Mouse (Mus musculus) embryonic facial prominence, embryonic 15.5 days (tissue): ENCODE data around the gene Dnal1. TPM values are rescaled to one million over a fixed set of nuclear protein-coding genes. Genes with fewer than 3 reads are reported as not detected.

ENCODE experiments used
- ATAC-seq: fragments of 200-750 bp; cut with Nextera tagmentation; 2 replicates; pipeline ENCODE4 v1.8.0; 2017; ENCODE audit warnings: low read depth, moderate TSS enrichment; ENCODE audit not compliant: insufficient number of reproducible peaks, low FRiP score, low TSS enrichment
- H3K27ac ChIP-seq: fragments of 300-500 bp; sonication (generic); replicated peaks from 2 replicates; pipeline ENCODE4 v1.5.1; 2015; ENCODE audit warnings: mild to moderate bottlenecking, inconsistent platforms
- H3K27me3 ChIP-seq: fragments of 300-500 bp; sonication (generic); 2 replicates; pipeline ENCODE4 v1.6.1; 2015; ENCODE audit warnings: inconsistent platforms
- H3K36me3 ChIP-seq: fragments of 300-500 bp; sonication (generic); 2 replicates; pipeline ENCODE4 v1.6.1; 2015; ENCODE audit warnings: mild to moderate bottlenecking, inconsistent platforms
- H3K4me1 ChIP-seq: fragments of 300-500 bp; sonication (generic); 2 replicates; pipeline ENCODE4 v1.6.1; 2015; ENCODE audit warnings: inconsistent platforms
- H3K4me2 ChIP-seq: fragments of 300-500 bp; sonication (generic); replicated peaks from 2 replicates; pipeline ENCODE4 v1.6.1; 2015; ENCODE audit warnings: mild to moderate bottlenecking, inconsistent platforms
- H3K4me3 ChIP-seq: fragments of 300-500 bp; sonication (generic); replicated peaks from 2 replicates; pipeline ENCODE4 v1.5.1; 2015; ENCODE audit warnings: mild to moderate bottlenecking, inconsistent platforms
- H3K9ac ChIP-seq: fragments of 300-500 bp; sonication (generic); 2 replicates; pipeline ENCODE4 v1.6.1; 2015; ENCODE audit warnings: inconsistent platforms
- H3K9me3 ChIP-seq: fragments of 300-500 bp; sonication (generic); replicated peaks from 2 replicates; pipeline ENCODE4 v1.6.1; 2016; ENCODE audit warnings: inconsistent platforms
- WGBS: fragments of 180-500 bp; shearing (Covaris S2); methylation state at CpG from one replicate; pipeline ENCODE4 v1.1.7; 2015; 5-methylcytosine and 5-hydroxymethylcytosine counted together
- polyA plus RNA-seq: library from polyadenylated mRNA; unstranded; fragments of >200 nt; fragmentation: Nextera tagmentation; extraction: Ambion mirVana; gene quantifications from 2 replicates; pipeline ENCODE4 v1.2.1, GENCODE M21; 2015

Dnal1 gene
- polyA plus RNA-seq, 1 experiment from 2014 or later: 6.0 TPM

DNA sequence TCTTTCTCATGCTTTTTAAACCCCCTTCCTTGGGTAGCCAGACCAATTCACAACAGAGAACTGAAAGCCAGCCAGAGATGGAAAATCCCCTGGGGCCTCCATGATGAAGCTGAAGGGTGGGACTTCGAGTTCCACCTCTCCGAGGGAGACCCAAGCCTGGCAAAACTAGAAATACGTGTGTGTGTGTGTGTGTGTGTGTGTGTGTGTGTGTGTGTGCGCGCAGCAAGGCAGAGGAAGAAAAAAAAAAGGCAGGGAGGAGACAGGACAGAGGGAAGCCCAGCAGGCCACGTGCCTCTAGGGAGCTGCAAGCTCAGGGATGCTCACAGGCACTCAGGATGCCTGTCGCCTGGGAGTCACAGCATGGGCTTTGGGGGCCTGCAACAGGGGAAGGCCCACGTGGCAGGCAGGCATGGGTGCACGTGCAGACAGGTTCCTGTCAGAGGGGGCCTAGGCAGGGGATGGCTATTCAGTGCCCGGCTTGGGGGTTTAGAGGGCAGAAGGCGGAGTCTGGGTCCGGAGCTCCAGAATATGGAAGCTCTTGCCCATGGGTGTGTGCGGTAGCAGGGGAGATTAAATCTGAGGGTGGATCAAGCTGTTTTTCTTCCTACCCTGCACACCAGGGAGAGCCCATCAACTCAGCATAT lies 62.1 kb downstream of the Dnal1 start:
- Histone ChIP-seq H3K27me3 (no peaks in the 10 kb centered on the region), H3K9me3 (no peaks in the 10 kb centered on the region), H3K4me3 (peak overlapping the region; percentile 48), H3K27ac (peak overlapping the region; percentile 97), H3K36me3 (peaks cover 26% of the 10 kb centered on the region), H3K4me1 (peaks cover 85% of the 10 kb centered on the region), H3K4me2 (peak overlapping the region; percentile 69), H3K9ac (peak overlapping the region; percentile 39; the same call in 1 of the 2 replicates)
- WGBS: 8% methylated on average over 13 of the region's 13 CpGs
- ATAC-seq: 0 out of 2 replicates have a peak, but pooled peaks have one; percentile 22

DNA sequence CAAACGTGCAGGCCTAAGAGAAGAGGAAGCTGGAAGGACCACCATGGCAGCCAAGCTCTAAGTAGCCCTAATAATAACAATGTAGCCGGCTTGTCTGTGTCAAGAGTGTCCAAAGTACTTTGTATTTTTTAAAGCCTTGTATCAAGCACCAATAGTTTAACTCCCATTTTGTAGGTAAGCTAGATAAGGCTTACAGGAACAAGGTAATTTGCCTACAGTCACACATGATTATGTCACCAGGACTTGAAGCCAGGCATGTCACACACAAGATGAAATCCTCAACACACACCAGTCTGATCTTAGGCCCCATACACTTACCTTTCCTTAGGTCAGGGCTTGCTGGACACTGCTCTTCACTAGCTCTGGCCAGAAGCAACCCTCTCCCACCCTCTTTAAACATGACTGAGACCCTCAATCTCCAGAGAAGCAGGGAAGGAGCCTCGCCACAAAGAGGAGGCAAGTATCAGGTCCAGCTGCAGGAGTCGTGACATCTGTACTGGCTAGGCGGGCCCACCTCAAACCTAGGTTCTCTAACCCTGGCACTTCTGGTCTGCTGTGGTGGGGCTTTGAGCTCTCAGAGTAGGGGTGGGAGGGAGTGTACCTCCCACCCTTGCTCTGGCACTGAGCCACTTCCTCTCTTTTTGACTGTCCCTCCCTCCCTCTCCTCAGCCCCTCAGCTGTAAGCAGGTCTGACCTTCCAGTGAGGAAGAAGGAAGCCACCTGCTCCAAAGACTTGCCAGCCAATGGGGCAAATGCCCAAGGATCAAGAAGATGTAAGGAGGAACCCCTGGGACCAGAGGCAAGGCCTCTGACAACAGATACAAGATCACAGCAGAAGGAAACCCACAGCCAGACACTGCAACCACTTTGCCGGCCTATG lies 63.0 kb downstream of the Dnal1 start:
- WGBS: 41% methylated on average over 6 of the region's 6 CpGs
- H3K4me3 ChIP-seq: 0 out of 2 replicates have a peak overlapping the region, but pooled peaks have one; percentile 48
- H3K36me3 ChIP-seq: peaks cover 17% of the 10 kb centered on the region
- peak overlapping the region; percentile 69 for H3K4me2 ChIP-seq
- H3K27me3 ChIP-seq: no peaks in the 10 kb centered on the region
- H3K4me1 ChIP-seq: peaks cover 94% of the 10 kb centered on the region
- H3K27ac ChIP-seq: peak overlapping the region; percentile 97
- no peak for ATAC-seq
- H3K9ac ChIP-seq: no peak overlapping the region
- no peaks in the 10 kb centered on the region for H3K9me3 ChIP-seq

GRCm38 (mm10) chr12:84178052-84178451 lies 63.9 kb downstream of the Dnal1 start:
- Histone ChIP-seq H3K4me2 (no peak overlapping the region), H3K9ac (no peak overlapping the region), H3K27ac (0 out of 2 replicates have a peak overlapping the region, but pooled peaks have one; percentile 97), H3K36me3 (peaks cover 9% of the 10 kb centered on the region), H3K9me3 (no peaks in the 10 kb centered on the region), H3K27me3 (no peaks in the 10 kb centered on the region), H3K4me1 (peaks cover 88% of the 10 kb centered on the region), H3K4me3 (no peak overlapping the region)
- ATAC-seq: no peak
- WGBS: 64% methylated on average over 1 of the region's 1 CpGs

DNA sequence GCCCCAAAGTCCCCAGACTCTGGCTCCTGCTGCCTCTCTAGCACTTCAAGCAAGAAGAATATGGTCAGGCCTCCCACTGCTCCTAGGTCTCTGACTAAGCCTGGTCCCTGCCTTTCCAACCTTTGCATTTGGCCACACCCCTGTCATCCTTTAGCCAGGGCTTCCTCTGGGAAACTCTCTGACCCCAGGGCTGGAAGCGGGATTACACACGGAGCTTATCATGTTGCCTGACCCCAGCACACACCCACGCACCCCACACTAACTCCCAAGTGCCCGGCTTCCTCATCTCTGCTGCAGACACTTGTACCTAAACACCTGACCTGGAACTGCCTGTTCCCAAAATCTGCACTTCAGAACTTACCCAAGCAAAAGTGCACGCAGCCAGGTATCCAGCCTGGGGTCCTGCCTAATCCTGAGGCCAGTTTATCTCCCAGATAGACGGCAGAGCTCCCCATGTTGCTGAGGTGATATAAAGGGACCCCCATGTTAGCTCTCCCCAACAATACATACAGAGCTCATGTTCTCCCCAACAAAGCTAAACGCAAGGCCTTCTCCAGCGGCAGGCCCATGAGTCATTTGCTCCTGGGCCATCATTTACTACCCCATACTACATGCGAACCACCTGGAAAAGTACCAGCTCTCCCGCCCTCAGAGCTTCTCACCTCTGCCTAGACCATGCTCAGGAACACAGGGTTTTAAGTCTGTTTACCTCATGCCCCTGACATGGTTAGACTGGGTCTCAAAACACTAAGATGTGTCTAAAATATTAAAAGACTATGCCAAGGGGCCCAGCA lies 64.7 kb downstream of the Dnal1 start:
- no peak for ATAC-seq
- H3K4me1 ChIP-seq: peaks cover 80% of the 10 kb centered on the region
- H3K27ac ChIP-seq: 0 out of 2 replicates have a peak overlapping the region, but pooled peaks have one; percentile 9

GRCm38 (mm10) chr12:84180090-84180489 lies 65.9 kb downstream of the Dnal1 start:
- Histone ChIP-seq H3K9ac (no peak overlapping the region), H3K36me3 (no peaks in the 10 kb centered on the region), H3K4me1 (peaks cover 75% of the 10 kb centered on the region), H3K4me3 (no peak overlapping the region), H3K27me3 (no peaks in the 10 kb centered on the region), H3K4me2 (no peak overlapping the region), H3K9me3 (no peaks in the 10 kb centered on the region), H3K27ac (peak overlapping the region; percentile 63; the same call in 1 of the 2 replicates)
- WGBS: 58% methylated on average over 3 of the region's 3 CpGs
- ATAC-seq: no peak

More for the DNA sequence above, 64.7 kb downstream of the Dnal1 start:
- no peaks in the 10 kb centered on the region for H3K27me3 ChIP-seq
- H3K9ac ChIP-seq: no peak overlapping the region
- 57% methylated on average over 10 of the region's 10 CpGs for whole genome bisulfite sequencing
- no peaks in the 10 kb centered on the region for H3K9me3 ChIP-seq
- no peak overlapping the region for H3K4me3 ChIP-seq
- peaks cover 1% of the 10 kb centered on the region for H3K36me3 ChIP-seq
- H3K4me2 ChIP-seq: no peak overlapping the region

- Histone ChIP-seq H3K9ac (no peak overlapping the region), H3K36me3 (no peaks in the 10 kb centered on the region), H3K27ac (peak overlapping the region; percentile 63), H3K4me3 (no peak overlapping the region), H3K27me3 (no peaks in the 10 kb centered on the region), H3K4me2 (0 out of 2 replicates have a peak overlapping the region, but pooled peaks have one; percentile 1), H3K9me3 (no peaks in the 10 kb centered on the region), H3K4me1 (peaks cover 75% of the 10 kb centered on the region)
- WGBS: 40% methylated on average over 8 of the region's 8 CpGs
- ATAC-seq: peak; percentile 64
Observed at GRCm38 (mm10) chr12:84180701-84181435, 66.7 kb downstream of the Dnal1 start.

- 70% methylated on average over 6 of the region's 6 CpGs for WGBS
- Histone ChIP-seq H3K4me3 (no peak overlapping the region), H3K9ac (no peak overlapping the region), H3K9me3 (no peaks in the 10 kb centered on the region), H3K4me1 (peaks cover 75% of the 10 kb centered on the region), H3K27me3 (no peaks in the 10 kb centered on the region), H3K36me3 (0 out of 2 replicates have a peak, but pooled peaks cover 8% of the 10 kb centered on the region), H3K27ac (peak overlapping the region; percentile 63), H3K4me2 (no peak overlapping the region)
- no peak for ATAC-seq
Observed at GRCm38 (mm10) chr12:84181999-84182398, 67.8 kb downstream of the Dnal1 start.

DNA sequence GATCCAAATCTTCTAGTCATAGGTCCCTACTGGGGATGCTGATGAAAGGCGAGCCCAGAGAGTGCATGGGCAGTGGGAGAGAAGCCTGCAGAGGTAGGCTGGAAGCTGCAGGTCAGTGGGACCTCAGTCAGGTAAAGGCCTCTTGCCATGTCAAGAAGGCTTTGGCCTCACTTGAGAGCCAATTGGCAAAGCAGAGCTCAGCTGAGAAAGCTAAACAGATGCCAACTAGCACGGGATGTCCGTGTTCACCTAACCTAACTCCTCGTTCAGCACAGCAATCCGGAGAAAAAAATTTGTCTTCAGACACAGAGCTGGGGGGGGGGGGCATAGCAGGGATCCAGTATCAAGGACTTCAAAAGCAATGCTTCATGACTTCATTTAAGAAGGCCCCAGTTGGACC lies 70.8 kb downstream of the Dnal1 start:
- no peak overlapping the region for H3K4me2 ChIP-seq
- ATAC-seq: no peak
- H3K9ac ChIP-seq: no peak overlapping the region
- peak overlapping the region; percentile 58 for H3K27ac ChIP-seq
- H3K9me3 ChIP-seq: no peaks in the 10 kb centered on the region
- no peaks in the 10 kb centered on the region for H3K27me3 ChIP-seq
- 59% methylated on average over 5 of the region's 5 CpGs for WGBS
- no peak overlapping the region for H3K4me3 ChIP-seq
- H3K36me3 ChIP-seq: 0 out of 2 replicates have a peak, but pooled peaks cover 8% of the 10 kb centered on the region
- H3K4me1 ChIP-seq: peaks cover 78% of the 10 kb centered on the region

- no peaks in the 10 kb centered on the region for H3K9me3 ChIP-seq
- peaks cover 78% of the 10 kb centered on the region for H3K4me1 ChIP-seq
- no peak overlapping the region for H3K4me3 ChIP-seq
- no peak for ATAC-seq
- 0 out of 2 replicates have a peak, but pooled peaks cover 8% of the 10 kb centered on the region for H3K36me3 ChIP-seq
- no peak overlapping the region; the same call in 1 of the 2 replicates for H3K9ac ChIP-seq
- 52% methylated on average over 6 of the region's 6 CpGs for WGBS
- no peak overlapping the region for H3K4me2 ChIP-seq
- peak overlapping the region; percentile 58 for H3K27ac ChIP-seq
- H3K27me3 ChIP-seq: no peaks in the 10 kb centered on the region
Observed at GRCm38 (mm10) chr12:84185547-84185946, 71.4 kb downstream of the Dnal1 start.

DNA sequence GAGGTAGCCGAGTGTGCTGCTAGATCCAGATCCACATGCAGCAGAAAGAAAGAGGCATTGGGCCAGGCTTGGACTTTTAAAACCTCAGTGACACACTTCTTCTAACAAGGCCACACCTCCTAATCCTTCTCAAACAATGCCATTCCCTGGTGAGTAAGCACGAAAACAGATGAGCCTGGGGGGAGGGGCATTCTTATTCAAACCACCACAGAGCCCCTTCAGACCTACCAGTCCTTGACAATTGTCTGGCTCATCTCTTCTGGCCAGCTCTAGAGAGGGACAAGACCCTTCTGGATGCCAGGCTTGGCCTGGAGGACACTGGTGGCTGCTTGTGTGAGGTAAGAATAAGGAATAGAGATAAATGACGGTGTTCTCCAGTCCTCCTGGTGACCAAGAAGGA lies 72.4 kb downstream of the Dnal1 start:
- H3K9ac ChIP-seq: no peak overlapping the region
- H3K4me2 ChIP-seq: no peak overlapping the region
- no peaks in the 10 kb centered on the region for H3K27me3 ChIP-seq
- H3K9me3 ChIP-seq: no peaks in the 10 kb centered on the region
- H3K4me1 ChIP-seq: peaks cover 78% of the 10 kb centered on the region
- H3K27ac ChIP-seq: peak overlapping the region; percentile 81
- ATAC-seq: no peak
- WGBS: 80% methylated on average over 3 of the region's 3 CpGs
- H3K36me3 ChIP-seq: 0 out of 2 replicates have a peak, but pooled peaks cover 8% of the 10 kb centered on the region
- H3K4me3 ChIP-seq: no peak overlapping the region
